Mouse (Mus musculus): ENCODE measurements around the gene Hhatl.

Hhatl gene

GRCm38 (mm10) chr9:121759091-121760081, 32.9 kb downstream of the Hhatl start, which contains the start of gene Zfp651:
Zfp651 (plus strand) TSS chr9:121759330.
- peak; percentile 65 for DNase-seq (ENCODE audit: low read depth, low spot score)

GRCm38 (mm10) chr9:121757835-121758814, 34.2 kb downstream of the Hhatl start:
- DNase-seq (ENCODE audit: low read depth, low spot score): no peak

DNA sequence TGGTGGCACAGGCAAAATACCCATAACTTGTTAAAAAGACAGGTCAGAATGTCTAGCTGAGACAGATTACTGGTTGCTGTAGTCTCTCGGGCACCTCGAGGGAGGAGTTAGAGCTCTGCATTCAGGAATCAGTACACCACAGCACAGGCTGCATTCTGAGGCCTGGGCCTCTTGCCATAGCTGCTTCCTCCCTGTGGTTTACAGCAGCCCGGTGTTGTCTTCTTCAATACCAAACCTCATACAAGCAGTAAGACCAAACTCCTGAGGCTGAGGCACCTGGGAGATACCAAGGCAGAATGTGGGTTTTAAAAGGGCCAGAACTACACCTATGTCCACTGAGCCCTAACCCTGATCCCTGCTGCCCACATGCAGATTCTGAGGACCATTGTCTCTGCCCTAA, 34.9 kb downstream of the Hhatl start:
- no peak for DNase-seq (ENCODE audit: low read depth, low spot score)

- no peak for DNase-seq (ENCODE audit: low read depth, low spot score)
Measured at GRCm38 (mm10) chr9:121756785-121757184, 35.5 kb downstream of the Hhatl start.

DNA sequence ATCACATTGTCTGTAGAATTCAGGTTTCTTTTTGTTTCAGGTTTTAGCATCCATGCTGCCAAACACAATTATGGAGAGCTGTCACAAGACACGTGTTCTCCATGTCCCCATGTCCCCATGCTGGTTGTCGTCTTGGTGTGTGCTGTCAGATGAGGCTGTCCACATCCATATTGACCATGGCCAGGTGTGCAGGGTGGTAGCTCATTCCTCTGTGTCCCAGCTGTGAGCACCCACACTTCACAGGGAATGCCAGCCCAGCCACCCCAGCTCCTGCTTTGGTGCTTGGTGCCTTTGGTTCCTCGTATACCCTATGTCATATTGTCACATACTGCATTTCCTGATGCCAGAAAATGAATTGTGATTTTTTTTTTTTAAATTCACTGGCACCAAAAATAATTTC, 37.7 kb downstream of the Hhatl start:
- DNase-seq (ENCODE audit: low read depth, low spot score): no peak

DNA sequence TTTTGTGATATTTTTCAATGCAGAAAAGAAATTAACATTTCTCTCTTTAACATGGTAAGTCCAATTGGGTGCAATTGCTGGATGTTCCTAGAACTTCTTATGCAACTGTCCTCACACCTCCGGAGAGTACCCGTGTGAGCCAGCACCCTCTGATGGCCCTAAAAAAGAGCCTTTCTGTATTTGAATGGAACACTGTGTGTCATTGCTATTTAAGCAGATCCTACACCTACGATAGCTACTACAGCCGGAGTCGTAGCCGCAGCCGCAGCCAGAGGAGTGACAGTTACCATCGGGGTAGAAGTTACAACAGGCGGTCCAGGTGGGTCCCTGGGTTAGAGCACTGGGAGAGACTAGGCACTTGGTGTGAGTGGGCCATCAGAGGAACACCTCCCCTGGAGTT, 39.5 kb downstream of the Hhatl start:
- DNase-seq (ENCODE audit: low read depth, low spot score): no peak

DNA sequence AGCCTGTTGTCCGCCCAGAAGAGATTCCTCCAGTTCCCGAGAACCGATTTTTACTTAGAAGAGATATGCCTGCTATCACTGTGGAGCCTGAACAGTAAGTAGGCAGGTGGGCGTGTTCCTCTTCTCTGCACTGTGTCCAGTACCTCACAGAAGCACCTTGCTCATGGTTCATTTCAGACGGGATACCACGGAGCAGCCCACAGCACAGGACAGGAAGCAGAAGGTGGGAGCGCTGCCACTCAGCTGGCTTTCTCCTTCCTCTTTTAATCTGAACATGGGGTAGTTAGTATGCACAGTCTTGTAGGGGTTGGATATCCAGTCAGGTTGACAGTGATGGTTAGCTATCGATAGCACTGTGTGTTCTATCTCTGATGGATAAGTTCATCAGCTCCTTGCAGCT, 48.3 kb downstream of the Hhatl start:
- DNase-seq (ENCODE audit: low read depth, low spot score): no peak

DNA sequence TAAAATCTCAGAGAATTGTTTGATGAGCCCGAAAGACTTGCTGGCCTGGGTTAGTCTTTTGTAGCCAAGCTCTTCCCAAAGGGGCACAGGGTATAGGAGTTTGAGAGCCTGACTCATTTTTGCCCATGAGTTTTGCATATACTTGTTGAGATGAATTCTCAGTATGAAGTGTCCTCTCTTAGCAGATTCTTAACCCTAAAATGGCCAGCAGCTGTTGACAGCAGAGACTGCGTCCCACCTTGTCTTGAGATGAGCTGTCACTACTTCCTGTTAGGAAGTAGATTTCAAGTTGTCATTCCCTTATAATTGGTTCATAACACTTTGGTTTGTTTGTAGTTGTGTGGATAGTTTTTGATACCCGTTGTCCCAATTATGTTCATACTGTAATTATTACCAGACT, 51.1 kb downstream of the Hhatl start:
- DNase-seq (ENCODE audit: low read depth, low spot score): no peak

DNA sequence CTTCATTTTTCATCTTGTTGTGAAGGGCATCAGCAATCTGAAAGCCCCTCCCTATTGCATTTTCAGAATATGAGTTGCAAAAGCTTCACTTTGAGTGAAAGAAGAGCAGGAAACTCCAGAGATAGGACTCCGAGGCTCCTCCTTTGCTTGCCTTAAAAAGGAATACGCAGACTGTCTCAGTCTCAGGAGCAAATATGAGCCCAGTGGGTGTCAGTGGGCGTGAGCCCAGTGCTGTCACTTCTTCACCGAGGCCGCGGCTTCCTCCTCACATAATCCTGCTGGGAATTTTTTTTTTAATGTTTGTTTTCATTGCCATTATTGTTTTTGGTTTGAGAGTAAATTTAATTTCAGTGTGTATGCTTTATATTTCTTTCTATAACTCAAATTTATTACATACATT, 51.8 kb downstream of the Hhatl start:
- DNase-seq (ENCODE audit: low read depth, low spot score): no peak
